Comparison of ENCODE assay signal across 9 mouse cellular contexts in the genomic region with DNA sequence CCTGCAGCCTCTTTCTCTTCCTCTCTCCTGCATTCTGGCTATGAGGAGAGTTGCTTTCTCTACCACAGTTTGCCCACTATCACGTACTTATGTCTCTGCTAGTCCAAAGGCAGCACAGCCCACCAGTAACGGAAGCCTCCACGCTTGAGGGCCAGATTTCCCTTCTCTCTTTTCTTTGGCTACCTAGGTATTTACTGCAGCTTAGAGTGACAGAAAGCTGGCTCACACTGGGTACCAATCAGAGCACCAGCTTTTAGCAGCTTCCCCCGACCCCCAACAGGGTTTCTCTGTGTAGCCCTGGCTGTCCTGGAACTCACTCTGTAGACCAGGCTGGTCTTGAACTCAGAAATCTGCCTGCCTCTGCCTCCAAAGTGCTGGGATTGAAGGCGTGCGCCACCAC.
"Had no signal": no experiment of that assay in that cellular context is flagged by ENCODE, and none has a peak within 500 bp of the region (broad histone marks: within the 10 kb centered on the region; RNA-seq: fewer than 3 reads in every experiment).

No protein-coding gene starts in this region.

- DNase-seq: cerebellum, adult 8-10 months; embryo, embryonic 11 days; forebrain, postnatal 0 days; gastrocnemius, adult 2 months; gastrocnemius, postnatal 10 days; gastrocnemius, postnatal 14 days; gastrocnemius, postnatal 25 days; gastrocnemius, postnatal 36 days; heart, adult 2 months had no signal
